Mouse (Mus musculus): ENCODE data around the gene C1qtnf2. TPM values are rescaled to one million over a fixed set of nuclear protein-coding genes. Genes with fewer than 3 reads are reported as not detected.

Gene C1qtnf2
- total RNA-seq (2014; rRNA removed), result 13.9 and 15.7 TPM in 2 replicates
- polyA plus RNA-seq (2015; fragmentation: Nextera tagmentation; extraction: Ambion mirVana), result 21.5 and 21.6 TPM in 2 replicates

- no peaks in the 10 kb centered on the region for H3K27me3 ChIP-seq (ENCODE audit: insufficient read depth, low read length)
- no peak for TF ChIP-seq CTCF (IDR thresholded peaks at IDR 0.05; ENCODE audit: low read depth)
- no peak within 1 kb of the TSS for H3K27ac ChIP-seq
- peak within 1 kb of the TSS; percentile 60 for H3K4me2 ChIP-seq (ENCODE audit: low read depth, low read length)
- H3K4me1 ChIP-seq (ENCODE audit: insufficient read depth, low read length), result peaks cover 4% of the 10 kb centered on the region; the same call in 1 of the 2 replicates
- no peaks in the 10 kb centered on the region for H3K36me3 ChIP-seq (ENCODE audit: insufficient read depth, low read length)
- no peaks in the 10 kb centered on the region for H3K9me3 ChIP-seq (ENCODE audit: low read length)
- H3K9ac ChIP-seq (replicated peaks; ENCODE audit: low read length), result peak within 1 kb of the TSS; percentile 35; the same call in 1 of the 2 replicates
- peak within 1 kb of the TSS; percentile 30 for H3K4me3 ChIP-seq (ENCODE audit: low read length)
- peak; percentile 70 for ATAC-seq
- DNase-seq (ENCODE audit: low spot score), result peak; percentile 54
- WGBS, result 6% methylated on average over 24 of the region's 24 CpGs
These were observed at the start of gene C1qtnf2 for GRCm38 (mm10) chr11:43474225-43474774. Gene C1qtnf2, plus strand, starts transcription at chr11:43474276.

GRCm38 (mm10) chr11:43424386-43424785, 49.7 kb upstream of the C1qtnf2 start:
- peak; percentile 70 for TF ChIP-seq CTCF (IDR thresholded peaks at IDR 0.05; ENCODE audit: low read depth)
- ATAC-seq (no peak), DNase-seq (ENCODE audit: low spot score) (peak; percentile 34)
- Histone ChIP-seq H3K4me1 (ENCODE audit: insufficient read depth, low read length) (0 out of 2 replicates have a peak, but pooled peaks cover 4% of the 10 kb centered on the region), H3K27me3 (ENCODE audit: insufficient read depth, low read length) (no peaks in the 10 kb centered on the region), H3K27ac (no peak overlapping the region), H3K9me3 (ENCODE audit: low read length) (no peaks in the 10 kb centered on the region), H3K4me2 (ENCODE audit: low read depth, low read length) (no peak overlapping the region), H3K36me3 (ENCODE audit: insufficient read depth, low read length) (no peaks in the 10 kb centered on the region), H3K9ac (replicated peaks; ENCODE audit: low read length) (no peak overlapping the region), H3K4me3 (ENCODE audit: low read length) (no peak overlapping the region)
- 74% methylated on average over 5 of the region's 5 CpGs for WGBS

- 92% methylated on average over 9 of the region's 9 CpGs for WGBS
- Histone ChIP-seq H3K4me3 (ENCODE audit: low read length) (peak overlapping the region; percentile 61), H3K27me3 (ENCODE audit: insufficient read depth, low read length) (no peaks in the 10 kb centered on the region), H3K4me1 (ENCODE audit: insufficient read depth, low read length) (0 out of 2 replicates have a peak, but pooled peaks cover 4% of the 10 kb centered on the region), H3K4me2 (ENCODE audit: low read depth, low read length) (peak overlapping the region; percentile 69), H3K9me3 (ENCODE audit: low read length) (no peaks in the 10 kb centered on the region), H3K9ac (replicated peaks; ENCODE audit: low read length) (peak overlapping the region; percentile 55; the same call in 1 of the 2 replicates), H3K36me3 (ENCODE audit: insufficient read depth, low read length) (no peaks in the 10 kb centered on the region), H3K27ac (no peak overlapping the region)
- no peak for TF ChIP-seq CTCF (IDR thresholded peaks at IDR 0.05; ENCODE audit: low read depth)
- ATAC-seq, result 0 out of 2 replicates have a peak, but pooled peaks have one; percentile 35
- DNase-seq (ENCODE audit: low spot score), result no peak
These were observed 48.8 kb upstream of the C1qtnf2 start for GRCm38 (mm10) chr11:43425166-43425709.

GRCm38 (mm10) chr11:43425824-43426413, 48.2 kb upstream of the C1qtnf2 start, which contains the start of gene Pttg1:
Gene Pttg1, minus strand, starts transcription at chr11:43426251.
- no peak for TF ChIP-seq CTCF (IDR thresholded peaks at IDR 0.05; ENCODE audit: low read depth)
- 0 out of 2 replicates have a peak, but pooled peaks cover 4% of the 10 kb centered on the region for H3K4me1 ChIP-seq (ENCODE audit: insufficient read depth, low read length)
- H3K9me3 ChIP-seq (ENCODE audit: low read length), result no peaks in the 10 kb centered on the region
- H3K9ac ChIP-seq (replicated peaks; ENCODE audit: low read length), result peak within 1 kb of the TSS; percentile 55
- peak within 1 kb of the TSS; percentile 66; the same call in 1 of the 2 replicates for H3K27ac ChIP-seq
- WGBS, result 2% methylated on average over 27 of the region's 27 CpGs
- DNase-seq (ENCODE audit: low spot score) (peak; percentile 85), ATAC-seq (peak; percentile 97)
- peak within 1 kb of the TSS; percentile 69 for H3K4me2 ChIP-seq (ENCODE audit: low read depth, low read length)
- no peaks in the 10 kb centered on the region for H3K27me3 ChIP-seq (ENCODE audit: insufficient read depth, low read length)
- H3K4me3 ChIP-seq (ENCODE audit: low read length), result peak within 1 kb of the TSS; percentile 61
- H3K36me3 ChIP-seq (ENCODE audit: insufficient read depth, low read length), result no peaks in the 10 kb centered on the region

- Histone ChIP-seq H3K9ac (replicated peaks; ENCODE audit: low read length) (peak overlapping the region; percentile 55; the same call in 1 of the 2 replicates), H3K27ac (peak overlapping the region; percentile 66; the same call in 1 of the 2 replicates), H3K36me3 (ENCODE audit: insufficient read depth, low read length) (no peaks in the 10 kb centered on the region), H3K4me3 (ENCODE audit: low read length) (peak overlapping the region; percentile 61), H3K4me2 (ENCODE audit: low read depth, low read length) (peak overlapping the region; percentile 69), H3K4me1 (ENCODE audit: insufficient read depth, low read length) (0 out of 2 replicates have a peak, but pooled peaks cover 4% of the 10 kb centered on the region), H3K27me3 (ENCODE audit: insufficient read depth, low read length) (no peaks in the 10 kb centered on the region), H3K9me3 (ENCODE audit: low read length) (no peaks in the 10 kb centered on the region)
- no peak for TF ChIP-seq CTCF (IDR thresholded peaks at IDR 0.05; ENCODE audit: low read depth)
- DNase-seq (ENCODE audit: low spot score), result no peak
- 17% methylated on average over 7 of the region's 7 CpGs for WGBS
- ATAC-seq, result peak; percentile 79
These were observed 47.6 kb upstream of the C1qtnf2 start for GRCm38 (mm10) chr11:43426414-43426884.

- peak; percentile 93 for ATAC-seq
- peak; percentile 17; the same call in 1 of the 2 replicates for TF ChIP-seq CTCF (IDR thresholded peaks at IDR 0.05; ENCODE audit: low read depth)
- peak within 1 kb of the TSS; percentile 76 for H3K9ac ChIP-seq (replicated peaks; ENCODE audit: low read length)
- peaks cover 7% of the 10 kb centered on the region; the same call in 1 of the 2 replicates for H3K4me1 ChIP-seq (ENCODE audit: insufficient read depth, low read length)
- peaks cover 8% of the 10 kb centered on the region; the same call in 1 of the 2 replicates for H3K36me3 ChIP-seq (ENCODE audit: insufficient read depth, low read length)
- no peaks in the 10 kb centered on the region for H3K27me3 ChIP-seq (ENCODE audit: insufficient read depth, low read length)
- H3K27ac ChIP-seq, result peak within 1 kb of the TSS; percentile 77
- peak; percentile 93 for DNase-seq (ENCODE audit: low spot score)
- peak within 1 kb of the TSS; percentile 85 for H3K4me3 ChIP-seq (ENCODE audit: low read length)
- peak within 1 kb of the TSS; percentile 85 for H3K4me2 ChIP-seq (ENCODE audit: low read depth, low read length)
- 7% methylated on average over 38 of the region's 38 CpGs for WGBS
- no peaks in the 10 kb centered on the region for H3K9me3 ChIP-seq (ENCODE audit: low read length)
These were observed 40.6 kb upstream of the C1qtnf2 start, which contains the start of gene Slu7 for GRCm38 (mm10) chr11:43433254-43434023. Gene Slu7, plus strand, starts transcription at chr11:43433744.
